Mouse (Mus musculus) inflammation-experienced regulatory T-cells, adult 6 months (primary cell): ENCODE results near the gene Zfp953. TPM values are rescaled to one million over a fixed set of nuclear protein-coding genes. Genes with fewer than 3 reads are reported as not detected.
"Not testable (repeated sequence)": the region's sequence is repeated elsewhere in the genome, so short reads cannot be mapped to it uniquely, and the experiment has no call there.

Source experiments
- ATAC-seq: one replicate; pipeline ENCODE4 v1.8.0; 2017
- polyA plus RNA-seq, 3 experiments: library from polyadenylated mRNA; unstranded; fragments of 100-300 nt; shearing (Covaris generic); gene quantifications; one replicate each; pipeline ENCODE4 v1.2.1; 2017

Zfp953 gene
- polyA plus RNA-seq: 1 to 10 TPM; 2.1 to 3.2 (median 2.8) TPM

DNA sequence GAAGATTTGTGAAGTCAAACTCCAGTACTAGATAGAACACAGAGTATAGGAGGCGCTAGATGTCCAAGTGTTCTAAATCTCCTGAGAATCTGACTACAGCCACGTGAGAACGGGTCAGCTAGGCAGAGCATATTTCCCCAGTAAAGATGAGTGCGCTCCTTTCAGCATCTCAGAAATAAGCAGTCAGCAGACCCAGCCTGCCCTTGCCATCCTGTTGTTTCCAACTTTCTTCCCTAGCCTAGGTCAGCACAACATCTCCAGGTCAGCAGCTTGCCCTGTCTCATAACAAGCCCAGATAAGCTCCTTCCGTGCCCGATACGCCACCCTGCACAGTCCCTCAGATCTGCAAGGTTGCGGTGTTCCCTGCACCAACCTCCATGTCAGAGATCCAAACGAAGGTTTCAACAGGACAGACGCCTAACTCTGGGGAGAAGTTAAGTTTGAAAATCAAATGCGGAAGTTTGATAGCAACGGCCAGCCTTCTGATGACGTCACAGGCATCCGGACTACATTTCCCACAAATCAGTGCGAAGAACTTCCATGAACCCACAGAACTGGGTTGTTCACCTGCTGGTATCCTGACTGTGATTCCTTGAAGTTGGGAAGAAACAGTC is at the start of gene Zfp953, which contains the start of gene Gm28044:
TSS of gene Zfp953 (minus strand) at position 475 of the 614 bp plus-strand sequence.
TSS of gene Gm28044 (minus strand) at position 406 of the 614 bp plus-strand sequence.
- peak; percentile 96 for ATAC-seq

DNA sequence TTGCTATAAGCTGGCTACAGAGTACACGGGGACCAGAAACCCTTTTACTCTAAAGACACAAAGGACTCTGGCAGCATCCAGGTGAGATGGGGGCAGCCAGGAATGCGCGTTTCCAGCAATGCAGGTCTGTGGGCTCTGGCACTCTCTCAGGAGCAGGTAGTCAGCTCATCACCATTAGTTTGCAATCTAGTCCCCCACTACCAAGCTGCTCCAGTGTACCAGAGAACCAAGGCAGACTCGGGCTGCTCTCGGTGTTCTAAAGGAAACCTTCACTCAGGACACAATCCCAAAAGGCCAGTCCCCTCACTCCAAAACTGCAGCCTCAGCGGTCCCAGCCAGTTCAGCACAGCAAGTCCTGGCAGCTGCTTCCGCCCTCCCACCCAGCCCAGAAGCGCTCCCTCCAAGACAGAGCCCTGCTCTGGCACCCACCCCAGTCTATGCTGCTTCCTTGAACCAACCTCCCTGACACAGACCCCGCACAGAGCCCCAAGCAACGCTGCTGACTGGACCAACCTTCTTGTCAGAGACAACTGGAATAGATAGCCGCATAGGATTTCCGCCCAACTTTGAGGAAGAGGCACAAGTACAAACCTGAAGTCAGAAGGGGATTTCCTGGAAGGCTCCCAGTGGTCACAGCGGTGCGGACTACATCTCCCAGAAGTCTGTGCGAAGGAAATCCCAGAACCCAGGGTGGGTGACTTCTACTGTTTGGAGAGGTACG is 38.9 kb upstream of the Zfp953 start, which contains the start of gene Zfp429:
TSS of gene Zfp429 (minus strand) at position 637 of the 721 bp plus-strand sequence.
- ATAC-seq: peak; percentile 99

DNA sequence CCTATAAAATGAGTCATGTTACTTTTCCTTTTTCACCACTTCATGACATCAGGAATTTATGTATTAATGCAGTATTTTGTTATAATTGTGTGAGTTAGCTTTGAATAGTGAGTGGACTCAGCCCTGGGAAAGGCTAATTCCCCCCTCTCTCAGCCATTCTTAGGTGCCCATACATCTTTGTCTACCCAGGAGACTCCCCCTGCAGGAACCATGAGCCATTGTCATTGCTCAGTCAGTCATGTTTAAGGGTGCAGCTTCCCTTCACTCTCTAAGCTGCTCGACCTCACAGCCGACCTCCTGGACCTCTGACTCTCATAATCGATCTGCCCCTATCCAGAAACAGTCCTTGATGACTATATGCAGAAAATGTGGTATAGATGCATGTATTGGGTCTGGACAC is 15.8 kb upstream of the Zfp953 start:
- ATAC-seq: not testable (repeated sequence)

DNA sequence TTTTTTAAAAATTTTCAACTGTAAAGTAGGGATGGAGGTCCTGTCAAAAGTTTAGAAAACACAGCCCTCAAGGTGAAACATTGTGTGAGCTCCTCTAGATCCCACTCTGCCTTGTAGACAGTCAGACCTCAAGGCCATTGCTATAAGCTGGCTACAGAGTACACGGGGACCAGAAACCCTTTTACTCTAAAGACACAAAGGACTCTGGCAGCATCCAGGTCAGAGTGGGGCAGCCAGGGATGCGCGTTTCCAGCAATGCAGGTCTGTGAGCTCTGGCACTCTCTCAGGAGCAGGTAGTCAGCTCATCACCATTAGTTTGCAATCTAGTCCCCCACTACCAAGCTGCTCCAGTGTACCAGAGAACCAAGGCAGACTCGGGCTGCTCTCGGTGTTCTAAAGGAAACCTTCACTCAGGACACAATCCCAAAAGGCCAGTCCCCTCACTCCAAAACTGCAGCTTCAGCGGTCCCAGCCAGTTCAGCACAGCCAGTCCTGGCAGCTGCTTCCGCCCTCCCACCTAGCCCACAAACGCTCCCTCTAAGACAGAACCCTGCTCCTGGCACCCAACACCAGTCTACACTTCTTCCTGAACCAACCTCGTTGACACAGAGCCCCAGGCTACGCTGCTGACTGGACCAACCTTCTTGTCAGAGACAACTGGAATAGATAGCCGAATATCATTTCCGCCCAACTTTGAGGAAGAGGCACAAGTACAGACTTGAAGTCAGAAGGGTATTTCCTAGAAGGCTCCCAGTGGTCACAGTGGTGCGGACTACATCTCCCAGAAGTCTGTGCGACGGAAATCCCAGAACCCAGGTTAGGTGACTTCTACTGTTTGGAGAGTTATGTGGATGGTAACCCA is 14.9 kb upstream of the Zfp953 start, which contains the start of the genes Gm28041 and Zfp456:
TSS of gene Gm28041 (minus strand) at position 684 of the 862 bp plus-strand sequence.
TSS of gene Zfp456 (minus strand) at position 761 of the 862 bp plus-strand sequence.
- peak; percentile 99 for ATAC-seq

DNA sequence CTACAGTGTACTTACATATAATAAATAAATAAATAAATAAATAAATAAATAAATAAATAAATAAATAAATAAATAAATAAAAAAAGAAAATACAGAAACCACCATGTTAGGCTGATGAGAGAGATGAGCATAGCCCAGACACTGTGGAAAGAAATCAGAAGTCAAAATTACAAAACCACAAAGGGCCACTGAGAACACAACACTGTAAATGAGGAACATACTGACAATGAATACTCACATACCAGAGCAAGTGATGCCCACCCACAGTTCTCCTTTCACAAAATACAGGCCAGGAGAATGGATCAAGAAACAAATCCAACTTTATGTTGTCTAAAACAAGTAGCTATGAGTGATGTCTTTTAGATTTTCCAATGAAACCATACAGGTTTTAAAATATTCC is 8.6 kb downstream of the Zfp953 start:
- no peak for ATAC-seq

DNA sequence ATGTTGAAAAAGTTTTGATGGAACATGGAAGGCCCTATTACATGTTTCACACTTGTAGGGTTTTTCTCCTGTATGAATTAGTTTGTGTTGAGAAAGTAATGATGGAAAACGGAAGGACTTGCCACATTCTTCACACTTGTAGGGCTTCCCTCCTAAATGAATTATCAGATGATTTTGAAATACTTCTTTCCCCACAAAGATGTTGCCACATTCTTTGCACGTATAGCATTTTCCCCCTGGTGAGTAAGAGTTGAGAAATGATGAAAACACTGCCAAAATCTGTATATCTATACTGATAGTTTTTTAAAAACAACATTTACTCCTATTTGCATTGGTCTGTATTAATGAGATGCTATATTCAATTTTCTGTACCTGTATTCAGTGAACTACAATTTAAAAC is 17.0 kb downstream of the Zfp953 start:
- ATAC-seq: no peak

DNA sequence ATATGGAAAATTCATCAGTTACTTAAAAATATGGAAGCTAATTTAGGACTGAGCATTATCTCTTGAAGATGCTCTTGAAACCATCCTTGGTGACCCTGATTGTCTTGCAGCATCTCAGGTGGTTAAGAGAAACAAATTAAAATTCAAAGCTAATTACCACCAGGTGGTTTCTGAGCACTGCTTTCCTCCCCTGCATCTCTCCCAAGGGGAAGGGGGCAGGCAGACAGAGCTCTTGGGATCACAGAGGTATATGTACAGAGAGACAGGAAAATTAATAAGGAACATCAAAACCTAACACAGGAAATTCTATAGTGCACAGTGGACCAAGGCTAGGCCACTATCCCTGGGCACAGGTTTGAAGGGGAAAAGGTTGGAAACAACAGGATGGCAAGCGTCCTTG is 27.5 kb downstream of the Zfp953 start:
- ATAC-seq: peak; percentile 19

DNA sequence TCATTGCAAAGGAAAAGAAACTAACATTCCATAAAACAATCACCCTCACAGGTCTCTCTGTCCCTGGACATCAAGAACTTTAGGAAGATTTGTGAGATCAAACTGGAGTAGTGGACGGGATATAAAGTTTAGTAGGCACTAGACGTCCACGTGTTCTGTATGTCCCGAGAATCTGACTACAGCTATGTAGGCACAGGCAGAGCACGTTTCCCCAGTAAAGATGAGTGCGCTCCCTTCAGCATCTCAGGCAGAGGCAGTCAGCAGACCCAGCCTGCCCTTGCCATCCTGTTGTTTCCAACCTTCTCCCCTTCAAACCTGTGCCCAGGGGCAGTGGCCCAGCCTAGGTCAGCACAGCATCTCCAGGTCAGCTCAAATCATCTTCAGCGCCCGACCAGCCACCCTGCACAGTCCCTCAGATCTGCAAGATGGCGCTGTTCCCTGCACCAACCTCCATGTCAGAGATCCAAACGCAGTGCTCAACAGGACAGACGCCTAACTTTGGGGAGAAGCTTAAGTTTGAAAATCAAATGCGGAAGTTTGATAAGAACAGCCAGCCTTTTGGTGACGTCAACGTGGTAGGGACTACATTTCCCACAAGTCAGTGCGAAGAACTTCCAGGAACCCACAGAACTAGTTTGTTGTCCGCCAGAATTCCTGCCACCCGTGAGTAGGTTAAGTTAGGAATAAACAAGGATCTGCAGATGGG is 28.2 kb downstream of the Zfp953 start, which contains the start of gene Zfp595:
TSS of gene Zfp595 (minus strand) at position 552 of the 706 bp plus-strand sequence.
- peak; percentile 96 for ATAC-seq

DNA sequence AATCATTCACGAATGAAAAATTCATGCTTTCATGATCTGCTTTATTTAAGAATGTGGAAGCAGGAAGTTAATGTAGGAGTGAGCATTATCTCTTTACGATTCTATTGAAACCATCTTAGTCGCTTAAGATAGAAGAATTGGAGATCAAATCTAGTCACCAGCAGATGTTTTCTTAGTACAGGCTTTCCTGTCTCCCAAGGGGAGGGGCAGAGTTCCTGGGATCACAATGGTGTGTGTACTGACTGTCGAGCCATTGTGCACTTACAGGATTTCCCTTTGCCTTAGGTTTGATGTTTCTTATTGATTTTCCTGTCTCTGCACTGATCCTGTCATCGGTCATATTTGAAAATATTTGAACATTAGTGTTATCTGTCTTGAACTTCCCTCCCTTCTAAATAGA is 53.7 kb downstream of the Zfp953 start:
- ATAC-seq: peak; percentile 27

DNA sequence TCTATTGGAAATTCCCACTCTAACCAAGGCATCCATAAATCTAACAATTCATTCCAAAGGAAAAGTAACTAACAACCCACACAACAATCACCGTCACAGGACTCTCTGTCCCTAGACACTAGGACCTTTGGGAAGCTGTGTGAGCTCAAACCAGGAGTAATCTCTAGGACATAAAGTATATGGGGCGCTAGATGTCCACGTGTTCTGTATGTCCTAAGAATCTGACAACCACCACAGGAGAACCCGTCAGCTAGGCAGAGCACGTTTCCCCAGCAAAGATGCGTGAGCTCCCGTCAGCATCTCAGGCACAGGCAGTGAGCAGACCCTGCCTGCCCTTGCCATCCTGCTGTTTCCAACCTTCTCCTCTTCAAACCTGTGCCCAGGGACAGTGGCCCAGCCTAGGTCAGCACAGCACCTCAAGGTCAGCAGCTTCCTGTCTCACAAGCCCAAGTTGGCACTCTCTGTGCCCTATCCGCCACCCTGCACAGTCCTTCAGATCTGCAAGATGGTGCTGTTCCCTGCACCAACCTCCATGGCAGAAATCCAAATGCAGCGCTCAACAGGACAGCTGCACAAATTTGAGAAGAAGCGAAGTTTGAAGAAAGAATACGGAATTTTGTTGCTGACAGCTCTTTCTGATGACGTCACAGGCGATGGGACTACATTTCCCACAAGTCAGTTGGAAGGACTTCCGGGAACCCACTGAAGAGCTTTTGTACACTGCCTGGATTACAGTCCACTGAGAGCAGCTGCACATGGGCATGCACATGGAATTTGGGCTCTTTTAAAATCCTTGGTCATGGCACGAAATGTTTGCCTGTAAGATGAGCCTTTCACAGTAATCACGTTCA is 54.4 kb downstream of the Zfp953 start, which contains the start of gene Zfp457:
TSS of gene Zfp457 (minus strand) at position 664 of the 851 bp plus-strand sequence.
- peak; percentile 98 for ATAC-seq

Other genes with a start within 250 kb of the Zfp953 start
- gene Rslcan18, start 244.3 kb downstream of the Zfp953 start, polyA plus RNA-seq: under 1 TPM in 2 of 3 experiments, not detected in 1; 0.44 to 0.50 TPM
- gene Zfp759, start 238.9 kb downstream of the Zfp953 start, polyA plus RNA-seq: 1 to 10 TPM; 1.9 to 2.6 (median 2.0) TPM
- gene Rsl1, start 187.4 kb downstream of the Zfp953 start, polyA plus RNA-seq: 10 to 100 TPM; 17.0 to 23.5 (median 21.8) TPM
- gene Zfp455, start 166.1 kb downstream of the Zfp953 start, polyA plus RNA-seq: 1 to 10 TPM; 5.7 to 6.5 (median 6.5) TPM
- gene Zfp458, start 82.1 kb downstream of the Zfp953 start, polyA plus RNA-seq: 1 to 10 TPM; 1.4 to 3.7 (median 1.9) TPM
- gene Zfp457, start 54.1 kb downstream of the Zfp953 start, polyA plus RNA-seq: under 1 TPM in 1 of 3 experiments, not detected in 2; 0.40 TPM
- 1 to 10 TPM; 5.1 to 8.1 (median 6.1) TPM for gene Zfp595, start 28.0 kb downstream of the Zfp953 start, polyA plus RNA-seq
- under 1 TPM in 1 of 3 experiments, not detected in 2; 0.69 TPM for gene Gm28044, start 69 bp downstream of the Zfp953 start, polyA plus RNA-seq
- 1 to 10 TPM in 2 of 3 experiments, under 1 TPM in 1; 0.78 to 2.9 (median 2.5) TPM for gene Gm28041, start 15.1 kb upstream of the Zfp953 start, polyA plus RNA-seq
- 1 to 10 TPM; 5.5 to 7.2 (median 5.6) TPM for gene Zfp456, start 15.2 kb upstream of the Zfp953 start, polyA plus RNA-seq
- 10 to 100 TPM; 24.1 to 28.1 (median 25.8) TPM for gene Zfp429, start 39.2 kb upstream of the Zfp953 start, polyA plus RNA-seq
- gene Zfp459, start 60.8 kb upstream of the Zfp953 start, polyA plus RNA-seq: 1 to 10 TPM in 1 of 3 experiments, under 1 TPM in 2; 0.19 to 5.7 (median 0.82) TPM
- gene Zfp874a, start 91.0 kb upstream of the Zfp953 start, polyA plus RNA-seq: 10 to 100 TPM; 12.7 to 18.2 (median 15.3) TPM
- gene Zfp874b, start 123.7 kb upstream of the Zfp953 start, polyA plus RNA-seq: 10 to 100 TPM; 11.1 to 16.7 (median 12.4) TPM
- gene Zfp58, start 139.9 kb upstream of the Zfp953 start, polyA plus RNA-seq: 10 to 100 TPM; 12.4 to 15.2 (median 13.4) TPM
- 1 to 10 TPM in 2 of 3 experiments, not detected in 1; 2.5 to 6.3 TPM for gene Gm26965, start 165.5 kb upstream of the Zfp953 start, polyA plus RNA-seq
- gene Zfp87, start 165.6 kb upstream of the Zfp953 start, polyA plus RNA-seq: 10 to 100 TPM; 51.7 to 63.1 (median 53.1) TPM
- 10 to 100 TPM; 18.0 to 22.2 (median 18.5) TPM for gene Zfp748, start 193.2 kb upstream of the Zfp953 start, polyA plus RNA-seq
- 10 to 100 TPM in 1 of 3 experiments, 1 to 10 TPM in 2; 7.1 to 10.0 (median 9.6) TPM for gene Zfp729b, start 249.1 kb upstream of the Zfp953 start, polyA plus RNA-seq